ENCODE assay signal across 32 mouse cellular contexts in the genomic region with DNA sequence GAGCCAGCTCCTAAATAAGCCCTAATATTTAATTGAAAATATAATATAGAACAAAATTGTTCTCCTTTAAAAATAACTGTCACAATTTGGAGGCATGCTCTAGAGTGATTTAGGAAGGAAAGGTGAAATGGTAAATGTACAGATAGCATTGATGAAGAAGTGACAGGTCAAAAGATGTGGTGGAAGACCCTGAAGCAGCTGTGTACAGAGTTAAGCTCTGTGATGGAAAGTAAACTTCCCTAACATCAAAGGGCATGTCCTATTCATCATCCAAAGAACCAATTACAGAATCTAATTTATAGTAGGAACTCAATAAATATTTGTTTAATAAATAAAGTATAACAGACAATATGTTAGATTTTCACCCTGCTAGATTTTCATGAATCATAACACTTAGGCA.
"Had no signal": no experiment of that assay in that cellular context is flagged by ENCODE, and none has a peak within 500 bp of the region (broad histone marks: within the 10 kb centered on the region; RNA-seq: fewer than 3 reads in every experiment).

No protein-coding gene starts in this region.

- DNase-seq: left cerebral cortex, postnatal 4 days; liver; liver, embryonic 13.5 days; liver, postnatal 0 days; lung, adult 18-20 months; lung, adult 2 months; lung, embryonic 14.5 days; lung, postnatal 10 days; lung, postnatal 14 days; lung, postnatal 36 days; lung, postnatal 4 days; midbrain, embryonic 14.5 days had no signal

- H3K4me1 ChIP-seq: limb, embryonic 10.5 days; limb, embryonic 12.5 days; limb, embryonic 13.5 days; limb, embryonic 15.5 days; liver, embryonic 12.5 days; liver, embryonic 13.5 days; liver, embryonic 15.5 days; lung, embryonic 15.5 days; megakaryocyte, embryonic 14.5 days; midbrain, embryonic 12.5 days; midbrain, embryonic 13.5 days; midbrain, embryonic 15.5 days; neural tube, embryonic 12.5 days; neural tube, embryonic 13.5 days had no signal

- H3K9ac ChIP-seq: limb, embryonic 12.5 days; limb, embryonic 13.5 days; limb, embryonic 15.5 days; liver, embryonic 12.5 days; liver, embryonic 13.5 days; liver, embryonic 14.5 days; liver, embryonic 15.5 days; liver, postnatal 0 days; lung, embryonic 14.5 days; lung, embryonic 15.5 days; midbrain, embryonic 12.5 days; midbrain, embryonic 13.5 days; midbrain, embryonic 15.5 days; neural tube, embryonic 12.5 days; neural tube, embryonic 13.5 days had no signal

- ATAC-seq: liver, embryonic 12.5 days; liver, postnatal 0 days; lung, postnatal 0 days; midbrain, embryonic 13.5 days; midbrain, embryonic 15.5 days; midbrain, embryonic 16.5 days had no signal

- H3K9me3 ChIP-seq: limb, embryonic 10.5 days; limb, embryonic 12.5 days; limb, embryonic 13.5 days; limb, embryonic 15.5 days; liver, embryonic 12.5 days; liver, embryonic 13.5 days; liver, embryonic 15.5 days; lung, embryonic 15.5 days; megakaryocyte, embryonic 14.5 days; midbrain, embryonic 12.5 days; midbrain, embryonic 13.5 days; midbrain, embryonic 15.5 days; neural tube, embryonic 12.5 days; neural tube, embryonic 13.5 days had no signal

- H3K4me2 ChIP-seq: limb, embryonic 12.5 days; limb, embryonic 13.5 days; limb, embryonic 15.5 days; liver, embryonic 11.5 days; liver, embryonic 12.5 days; liver, embryonic 13.5 days; liver, embryonic 15.5 days; lung, embryonic 14.5 days; lung, embryonic 15.5 days; midbrain, embryonic 12.5 days; midbrain, embryonic 13.5 days; midbrain, embryonic 15.5 days; neural tube, embryonic 12.5 days; neural tube, embryonic 13.5 days had no signal

- H3K36me3 ChIP-seq: limb, embryonic 10.5 days; limb, embryonic 12.5 days; limb, embryonic 13.5 days; limb, embryonic 15.5 days; liver, embryonic 12.5 days; liver, embryonic 13.5 days; liver, embryonic 15.5 days; lung, embryonic 15.5 days; midbrain, embryonic 12.5 days; midbrain, embryonic 13.5 days; midbrain, embryonic 15.5 days; neural tube, embryonic 12.5 days; neural tube, embryonic 13.5 days had no signal

- H3K4me3 ChIP-seq: left cerebral cortex, adult 2 months; limb, embryonic 10.5 days; limb, embryonic 12.5 days; limb, embryonic 13.5 days; limb, embryonic 15.5 days; liver, embryonic 12.5 days; liver, embryonic 13.5 days; liver, embryonic 15.5 days; lung, embryonic 15.5 days; megakaryocyte, embryonic 14.5 days; midbrain, embryonic 12.5 days; midbrain, embryonic 13.5 days; midbrain, embryonic 15.5 days; myocyte; neural tube, embryonic 12.5 days; neural tube, embryonic 13.5 days had no signal

- H3K27ac ChIP-seq: left cerebral cortex, adult 2 months; limb, embryonic 10.5 days; limb, embryonic 12.5 days; limb, embryonic 13.5 days; limb, embryonic 15.5 days; liver, embryonic 12.5 days; liver, embryonic 13.5 days; liver, embryonic 14.5 days; liver, embryonic 15.5 days; lung, embryonic 15.5 days; macrophage; midbrain, embryonic 12.5 days; midbrain, embryonic 13.5 days; midbrain, embryonic 15.5 days; neural tube, embryonic 12.5 days; neural tube, embryonic 13.5 days had no signal

- H3K27me3 ChIP-seq: limb, embryonic 12.5 days; limb, embryonic 13.5 days; limb, embryonic 15.5 days; liver, embryonic 12.5 days; liver, embryonic 13.5 days; liver, embryonic 15.5 days; lung, embryonic 15.5 days; megakaryocyte, embryonic 14.5 days; midbrain, embryonic 12.5 days; midbrain, embryonic 13.5 days; midbrain, embryonic 15.5 days; neural tube, embryonic 12.5 days; neural tube, embryonic 13.5 days had no signal
